Mouse (Mus musculus) forebrain, embryonic 11.5 days (tissue): ENCODE measurements around the gene Ffar1. TPM values are rescaled to one million over a fixed set of nuclear protein-coding genes. Genes with fewer than 3 reads are reported as not detected.
"Not testable (repeated sequence)": the region's sequence is repeated elsewhere in the genome, so short reads cannot be mapped to it uniquely, and the experiment has no call there.

Source experiments
- ATAC-seq: fragments of 200-750 bp; cut with Nextera tagmentation; replicated peaks from 2 replicates; pipeline ENCODE4 v1.8.0; 2017; ENCODE audit warnings: moderate TSS enrichment; ENCODE audit not compliant: low FRiP score
- DNase-seq: peaks from one replicate; pipeline ENCODE4 v3.0.0-alpha.2; 2017; ENCODE audit warnings: low spot score
- H3K27ac ChIP-seq: fragments of 300-500 bp; sonication (generic); 2 replicates; pipeline ENCODE4 v1.5.1; 2014; ENCODE audit warnings: low read depth, low read length
- H3K27me3 ChIP-seq: fragments of 300-500 bp; sonication (generic); 2 replicates; pipeline ENCODE4 v1.6.1; 2014; ENCODE audit warnings: mild to moderate bottlenecking, low read length, mixed read lengths; ENCODE audit not compliant: control insufficient read depth, insufficient read depth
- H3K36me3 ChIP-seq: fragments of 300-500 bp; sonication (generic); 2 replicates; pipeline ENCODE4 v1.6.1; 2014; ENCODE audit warnings: mild to moderate bottlenecking, low read length, moderate library complexity, mixed read lengths; ENCODE audit not compliant: control insufficient read depth, insufficient read depth
- H3K4me1 ChIP-seq: fragments of 300-500 bp; sonication (generic); replicated peaks from 2 replicates; pipeline ENCODE4 v1.6.1; 2014; ENCODE audit warnings: low read length, mixed read lengths; ENCODE audit not compliant: control insufficient read depth, insufficient read depth
- H3K4me2 ChIP-seq: fragments of 300-500 bp; sonication (generic); 2 replicates; pipeline ENCODE4 v1.6.1; 2014; ENCODE audit warnings: low read depth, mild to moderate bottlenecking, low read length, moderate library complexity, mixed read lengths; ENCODE audit not compliant: severe bottlenecking
- H3K4me3 ChIP-seq: fragments of 300-500 bp; sonication (generic); 2 replicates; pipeline ENCODE4 v1.5.1; 2014; ENCODE audit warnings: low read depth, low read length
- H3K9ac ChIP-seq: fragments of 300-500 bp; sonication (generic); 2 replicates; pipeline ENCODE4 v1.6.1; 2014; ENCODE audit warnings: low read length
- H3K9me3 ChIP-seq: fragments of 300-500 bp; sonication (generic); 2 replicates; pipeline ENCODE4 v1.6.1; 2016; ENCODE audit warnings: low read length, mixed read lengths; ENCODE audit not compliant: control insufficient read depth
- WGBS: fragments of 180-500 bp; shearing (Covaris S2); extraction: QIAGEN DNeasy Blood & Tissue Kit; methylation state at CpG from one replicate; pipeline ENCODE4 v1.1.7; 2014; 5-methylcytosine and 5-hydroxymethylcytosine counted together
- polyA plus RNA-seq: library from polyadenylated mRNA; unstranded; fragments of >200 nt; fragmentation: Nextera tagmentation; extraction: Ambion mirVana; gene quantifications from 2 replicates; pipeline ENCODE4 v1.2.1, GENCODE M21; 2014

Gene Ffar1
- polyA plus RNA-seq, 1 experiment from 2014 or later = not detected

- H3K9ac ChIP-seq = no peak overlapping the region
- ATAC-seq (no peak), DNase-seq (no peak)
- H3K27ac ChIP-seq = no peak overlapping the region
- 50% methylated on average over 7 of the region's 7 CpGs for WGBS
- H3K4me3 ChIP-seq = no peak overlapping the region
- no peak overlapping the region for H3K4me2 ChIP-seq
- H3K9me3 ChIP-seq = no peaks in the 10 kb centered on the region
- H3K4me1 ChIP-seq = no peaks in the 10 kb centered on the region
- H3K27me3 ChIP-seq = no peaks in the 10 kb centered on the region
- H3K36me3 ChIP-seq = no peaks in the 10 kb centered on the region
These were observed 16.6 kb downstream of the Ffar1 start for GRCm38 (mm10) chr7:30844676-30845297.

- H3K9me3 ChIP-seq = no peaks in the 10 kb centered on the region
- no peak overlapping the region for H3K9ac ChIP-seq
- ATAC-seq (no peak), DNase-seq (no peak)
- no peaks in the 10 kb centered on the region for H3K36me3 ChIP-seq
- H3K27ac ChIP-seq = no peak overlapping the region
- no peaks in the 10 kb centered on the region for H3K4me1 ChIP-seq
- H3K4me2 ChIP-seq = no peak overlapping the region
- WGBS = 82% methylated on average over 5 of the region's 5 CpGs
- H3K4me3 ChIP-seq = no peak overlapping the region
- no peaks in the 10 kb centered on the region for H3K27me3 ChIP-seq
These were observed 19.3 kb downstream of the Ffar1 start for GRCm38 (mm10) chr7:30842092-30842491.

- DNase-seq (no peak), ATAC-seq (no peak)
- 80% methylated on average over 4 of the region's 4 CpGs for WGBS
- no peaks in the 10 kb centered on the region for H3K36me3 ChIP-seq
- no peaks in the 10 kb centered on the region for H3K4me1 ChIP-seq
- no peak overlapping the region for H3K9ac ChIP-seq
- no peak overlapping the region for H3K27ac ChIP-seq
- no peaks in the 10 kb centered on the region for H3K27me3 ChIP-seq
- H3K4me3 ChIP-seq = no peak overlapping the region
- no peaks in the 10 kb centered on the region for H3K9me3 ChIP-seq
- no peak overlapping the region for H3K4me2 ChIP-seq
These were observed 20.0 kb downstream of the Ffar1 start for GRCm38 (mm10) chr7:30841379-30841778.

GRCm38 (mm10) chr7:30840306-30840705, 21.1 kb downstream of the Ffar1 start:
- DNase-seq (no peak), ATAC-seq (no peak)
- no peak overlapping the region for H3K9ac ChIP-seq
- H3K27me3 ChIP-seq = no peaks in the 10 kb centered on the region
- no peak overlapping the region for H3K4me3 ChIP-seq
- H3K4me1 ChIP-seq = no peaks in the 10 kb centered on the region
- no peaks in the 10 kb centered on the region for H3K36me3 ChIP-seq
- no peak overlapping the region for H3K4me2 ChIP-seq
- H3K27ac ChIP-seq = no peak overlapping the region
- H3K9me3 ChIP-seq = no peaks in the 10 kb centered on the region
- WGBS = 87% methylated on average over 3 of the region's 3 CpGs

GRCm38 (mm10) chr7:30837277-30837676, 24.1 kb downstream of the Ffar1 start:
- no peaks in the 10 kb centered on the region for H3K4me1 ChIP-seq
- DNase-seq (no peak), ATAC-seq (no peak)
- no peak overlapping the region for H3K4me3 ChIP-seq
- no peak overlapping the region for H3K9ac ChIP-seq
- H3K36me3 ChIP-seq = no peaks in the 10 kb centered on the region
- no peaks in the 10 kb centered on the region for H3K9me3 ChIP-seq
- H3K27ac ChIP-seq = no peak overlapping the region
- no peak overlapping the region for H3K4me2 ChIP-seq
- H3K27me3 ChIP-seq = no peaks in the 10 kb centered on the region

GRCm38 (mm10) chr7:30832684-30833083, 28.7 kb downstream of the Ffar1 start:
- H3K9ac ChIP-seq, DNase-seq, H3K36me3 ChIP-seq, H3K4me3 ChIP-seq, H3K27me3 ChIP-seq, H3K9me3 ChIP-seq, H3K4me2 ChIP-seq, H3K4me1 ChIP-seq, ATAC-seq, H3K27ac ChIP-seq: not testable (repeated sequence)
- WGBS = 69% methylated on average over 9 of the region's 11 CpGs

GRCm38 (mm10) chr7:30832261-30832660, 29.1 kb downstream of the Ffar1 start:
- ATAC-seq (no peak), DNase-seq (no peak)
- Histone ChIP-seq H3K9me3 (no peaks in the 10 kb centered on the region), H3K9ac (no peak overlapping the region), H3K36me3 (no peaks in the 10 kb centered on the region), H3K4me2 (no peak overlapping the region), H3K4me1 (no peaks in the 10 kb centered on the region), H3K4me3 (no peak overlapping the region), H3K27ac (no peak overlapping the region), H3K27me3 (no peaks in the 10 kb centered on the region)
- WGBS = 80% methylated on average over 17 of the region's 17 CpGs

GRCm38 (mm10) chr7:30829428-30829827, 31.9 kb downstream of the Ffar1 start:
- ATAC-seq = no peak
- Histone ChIP-seq H3K4me2 (no peak overlapping the region), H3K27ac (no peak overlapping the region), H3K4me3 (no peak overlapping the region), H3K27me3 (no peaks in the 10 kb centered on the region), H3K9ac (no peak overlapping the region), H3K4me1 (no peaks in the 10 kb centered on the region), H3K36me3 (no peaks in the 10 kb centered on the region), H3K9me3 (no peaks in the 10 kb centered on the region)
- 70% methylated on average over 3 of the region's 3 CpGs for WGBS
- DNase-seq = no peak

- not testable (repeated sequence) for H3K9ac ChIP-seq, H3K27ac ChIP-seq, H3K9me3 ChIP-seq, ATAC-seq, DNase-seq, H3K4me1 ChIP-seq, H3K27me3 ChIP-seq, H3K4me2 ChIP-seq, H3K4me3 ChIP-seq, H3K36me3 ChIP-seq
These were observed 32.5 kb downstream of the Ffar1 start for GRCm38 (mm10) chr7:30828871-30829270.
